Mouse (Mus musculus): ENCODE results near the gene Pcbd2. TPM values are rescaled to one million over a fixed set of nuclear protein-coding genes. Genes with fewer than 3 reads are reported as not detected.

The Pcbd2 gene
- polyA plus RNA-seq, 1 experiment = 86.3 TPM

Other genes with a start within 250 kb of the Pcbd2 start
- gene Dbn1, start 239.3 kb upstream of the Pcbd2 start, polyA plus RNA-seq (2012; ENCODE audit: insufficient read depth, insufficient read length, missing spikeins) = 7.6 and 8.3 TPM in 2 replicates
- gene Pdlim7, start 213.7 kb upstream of the Pcbd2 start, polyA plus RNA-seq (2012; ENCODE audit: insufficient read depth, insufficient read length, missing spikeins) = 8.0 and 16.1 TPM in 2 replicates
- gene Dok3, start 198.1 kb upstream of the Pcbd2 start, polyA plus RNA-seq (2012; ENCODE audit: insufficient read depth, insufficient read length, missing spikeins) = 1.3 and 2.4 TPM in 2 replicates
- 16.0 and 17.6 TPM in 2 replicates for gene Ddx41, start 190.7 kb upstream of the Pcbd2 start, polyA plus RNA-seq (2012; ENCODE audit: insufficient read depth, insufficient read length, missing spikeins)
- 4.4 and 9.7 TPM in 2 replicates for gene Fam193b, start 156.2 kb upstream of the Pcbd2 start, polyA plus RNA-seq (2012; ENCODE audit: insufficient read depth, insufficient read length, missing spikeins)
- 34.0 and 61.2 TPM in 2 replicates for gene Tmed9, start 153.6 kb upstream of the Pcbd2 start, polyA plus RNA-seq (2012; ENCODE audit: insufficient read depth, insufficient read length, missing spikeins)
- gene B4galt7, start 127.5 kb upstream of the Pcbd2 start, polyA plus RNA-seq (2012; ENCODE audit: insufficient read depth, insufficient read length, missing spikeins) = 5.9 and 8.2 TPM in 2 replicates
- gene Caml, start 104.4 kb upstream of the Pcbd2 start, polyA plus RNA-seq (2012; ENCODE audit: insufficient read depth, insufficient read length, missing spikeins) = 16.6 and 19.3 TPM in 2 replicates
- gene Ddx46, start 92.3 kb upstream of the Pcbd2 start, polyA plus RNA-seq (2012; ENCODE audit: insufficient read depth, insufficient read length, missing spikeins) = 16.4 and 21.2 TPM in 2 replicates
- gene B230219D22Rik, start 34.2 kb upstream of the Pcbd2 start, polyA plus RNA-seq (2012; ENCODE audit: insufficient read depth, insufficient read length, missing spikeins) = 23.8 and 27.0 TPM in 2 replicates
- 42.2 and 43.3 TPM in 2 replicates for gene Txndc15, start 12.7 kb upstream of the Pcbd2 start, polyA plus RNA-seq (2012; ENCODE audit: insufficient read depth, insufficient read length, missing spikeins)
- gene Catsper3, start 57.2 kb downstream of the Pcbd2 start, polyA plus RNA-seq (2012; ENCODE audit: insufficient read depth, insufficient read length, missing spikeins) = not detected in 2 replicates
- gene Pitx1, start 108.8 kb downstream of the Pcbd2 start, polyA plus RNA-seq (2012; ENCODE audit: insufficient read depth, insufficient read length, missing spikeins) = not detected in 2 replicates

All from brown adipose tissue, adult 24 weeks (tissue).